Mouse (Mus musculus) left cerebral cortex, postnatal 14 days (tissue): ENCODE measurements around the gene Olfr221. TPM values are rescaled to one million over a fixed set of nuclear protein-coding genes. Genes with fewer than 3 reads are reported as not detected.
"Not testable (repeated sequence)": the region's sequence is repeated elsewhere in the genome, so short reads cannot be mapped to it uniquely, and the experiment has no call there.

ENCODE experiments used
- DNase-seq, 2 experiments: peaks; one replicate each; pipeline ENCODE4 v3.0.0; 2021 to 2022; ENCODE audit warnings: low spot score in 2 of 2, mixed read lengths in 1 of 2
- intact Hi-C: fragments of 180-260 bp; cut with DNase I; formaldehyde crosslinking; loops from one replicate; pipeline ENCODE4 v1.15.1; 2025
- long read RNA-seq, 2 experiments: library from polyadenylated mRNA; stranded (forward); transcript quantifications; one replicate each; pipeline ENCODE4 v2.0.0; 2021
- total RNA-seq, 2 experiments: library from RNA; stranded (reverse); gene quantifications; 2 replicates each; pipeline ENCODE4 v1.2.3; 2021

The Olfr221 gene
- not detected for total RNA-seq
- long read RNA-seq, experiment 1 = 0 reads
- long read RNA-seq, experiment 2 = 0 reads

DNA sequence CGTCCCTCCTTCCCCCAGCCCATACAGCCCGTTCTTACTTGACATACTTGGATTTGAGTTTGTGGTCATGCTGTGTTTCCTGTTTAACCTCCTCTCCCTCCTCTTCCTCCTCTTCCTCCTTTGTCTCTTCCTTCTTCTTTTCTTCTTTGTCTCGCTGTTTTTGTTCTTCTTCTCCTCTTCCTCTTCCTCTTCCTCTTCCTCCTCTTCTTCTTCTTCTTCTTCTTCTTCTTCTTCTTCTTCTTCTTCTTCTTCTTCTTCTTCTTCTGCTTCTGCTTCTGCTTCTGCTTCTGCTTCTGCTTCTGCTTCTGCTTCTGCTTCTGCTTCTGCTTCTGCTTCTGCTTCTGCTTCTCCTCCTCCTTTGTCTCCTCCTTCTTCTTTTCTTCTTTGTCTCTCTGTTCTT lies at the start of gene Olfr221:
Gene Olfr221, minus strand, starts transcription at position 101 of the 400 bp plus-strand sequence.
- intact Hi-C loops = not testable (repeated sequence)

DNA sequence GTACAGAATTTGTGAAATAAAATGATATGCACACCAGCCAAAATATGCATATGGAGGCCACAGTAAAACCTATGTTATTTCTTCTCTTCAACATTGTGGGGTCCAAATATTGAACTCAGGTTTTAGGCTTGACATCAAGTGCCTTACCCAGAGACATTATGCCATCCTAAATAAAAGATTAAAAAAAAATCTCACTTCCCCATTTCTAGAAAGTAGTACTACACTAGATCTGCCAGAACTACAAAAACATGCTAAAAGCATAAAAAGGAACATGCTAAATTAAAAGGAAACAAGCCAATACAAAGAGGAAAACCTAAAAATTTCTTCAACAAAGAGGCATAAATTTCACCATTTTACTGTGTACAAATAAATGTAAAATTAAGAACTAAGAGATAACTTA lies 40.8 kb upstream of the Olfr221 start:
- intact Hi-C loops = no loop called here
- no peak for DNase-seq

More for the DNA sequence above, at the start of gene Olfr221:
- not testable (repeated sequence) for DNase-seq

DNA sequence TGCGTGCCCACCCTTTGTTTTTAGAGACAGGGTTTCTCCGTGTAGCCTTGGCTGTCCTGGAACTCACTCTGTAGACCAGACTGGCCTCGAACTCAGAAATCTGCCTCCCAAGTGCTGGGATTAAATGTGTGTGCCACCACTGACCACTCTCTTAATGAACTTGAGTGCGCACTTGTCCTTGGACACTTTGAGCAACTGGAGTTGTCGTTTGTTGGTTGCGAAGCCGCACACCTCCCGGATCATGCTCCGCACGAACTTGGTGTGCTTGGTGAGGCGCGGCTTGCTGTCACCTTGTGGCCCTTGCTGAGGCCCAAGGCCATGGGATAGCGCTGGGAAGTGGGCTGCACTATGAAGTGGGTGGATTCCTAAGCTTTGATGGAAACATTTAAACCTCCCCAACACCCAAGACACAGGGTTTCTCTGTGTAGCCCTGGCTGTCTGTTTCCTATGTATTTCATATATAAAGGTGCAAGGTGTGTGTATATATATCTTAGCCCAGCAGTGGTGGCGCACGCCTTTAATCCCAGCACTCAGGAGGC lies 29.4 kb upstream of the Olfr221 start:
- intact Hi-C loops = no loop called here
- no peak for DNase-seq

DNA sequence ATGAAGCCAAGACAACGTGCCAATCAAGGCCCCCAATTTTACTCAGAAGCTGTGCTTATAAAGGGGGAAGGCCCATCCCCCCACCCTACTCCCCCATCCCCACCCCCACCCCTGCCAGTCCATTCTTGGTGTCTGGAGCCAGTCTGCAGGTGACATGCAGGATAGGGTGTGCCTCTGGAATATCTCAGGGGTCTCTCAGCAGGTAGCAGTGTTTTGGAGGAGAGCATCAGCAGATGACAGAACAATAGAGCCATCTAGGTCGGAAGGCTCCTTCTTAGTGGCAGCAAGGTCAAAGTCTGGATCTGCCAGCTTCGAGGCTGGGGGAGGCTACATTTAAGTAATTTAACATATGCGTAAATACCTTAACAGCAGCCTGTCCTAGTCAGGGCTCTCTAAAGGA lies 23.9 kb upstream of the Olfr221 start:
- no peak for DNase-seq
- intact Hi-C loops = no loop called here

DNA sequence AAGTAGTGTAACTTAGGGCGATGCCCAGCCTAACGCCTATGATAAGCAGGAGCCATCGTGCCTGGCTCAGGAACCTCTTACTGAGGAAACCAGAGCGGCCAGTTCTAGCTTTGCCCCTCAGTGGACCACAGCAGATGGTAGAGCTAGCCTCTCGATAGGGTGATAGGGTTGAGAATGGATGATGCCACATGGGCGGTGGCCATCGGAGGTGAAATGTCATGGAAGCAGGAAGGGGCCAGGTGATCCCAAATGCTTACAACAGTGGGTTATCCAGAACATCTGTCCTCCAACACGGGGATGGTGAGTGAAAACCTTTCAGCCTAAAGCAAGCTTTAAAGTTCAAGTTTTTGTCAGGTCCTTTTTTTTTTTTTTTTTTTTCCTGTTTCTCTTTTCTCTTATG lies 19.5 kb upstream of the Olfr221 start:
- no peak for DNase-seq
- intact Hi-C loops = no loop called here

DNA sequence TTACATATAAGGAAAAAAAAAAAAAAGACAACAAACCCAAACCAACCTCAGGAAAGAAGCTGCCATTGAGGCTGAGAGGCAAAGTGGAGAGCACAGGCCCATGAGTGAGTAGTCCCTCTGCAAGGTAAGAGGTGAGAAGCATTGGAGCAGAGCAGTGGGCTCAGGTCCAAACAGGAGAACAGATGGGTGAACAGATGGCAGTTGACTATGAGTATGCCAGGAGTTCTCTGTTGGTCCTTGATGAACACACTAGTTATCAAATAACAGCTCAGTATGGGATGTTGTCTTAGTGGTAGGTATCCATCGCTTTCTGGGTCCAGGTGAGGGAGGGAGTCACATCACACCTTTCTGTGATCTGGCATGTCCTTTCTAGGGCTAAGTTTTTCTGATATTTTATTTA lies 18.5 kb upstream of the Olfr221 start:
- intact Hi-C loops = no loop called here
- DNase-seq = no peak

DNA sequence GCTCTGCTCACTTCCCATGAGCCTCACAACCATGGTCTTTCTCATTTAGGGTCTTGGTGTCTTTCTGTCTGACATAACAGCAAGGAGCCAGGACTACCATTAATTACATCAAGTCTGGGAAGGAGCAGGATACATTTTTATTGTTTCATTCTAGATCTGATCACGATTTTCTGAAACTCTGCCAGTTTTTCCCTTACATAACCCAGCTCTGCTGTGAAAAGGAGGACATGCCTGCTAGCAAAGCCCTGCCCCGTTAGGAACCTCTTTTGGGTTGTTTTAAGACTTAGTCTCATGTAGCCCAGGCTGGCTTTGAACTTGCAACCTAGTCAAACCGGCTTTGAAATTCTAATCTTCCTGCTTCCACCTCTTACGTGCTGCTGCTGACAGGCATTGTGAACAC lies 17.7 kb upstream of the Olfr221 start:
- no peak for DNase-seq
- intact Hi-C loops = no loop called here

DNA sequence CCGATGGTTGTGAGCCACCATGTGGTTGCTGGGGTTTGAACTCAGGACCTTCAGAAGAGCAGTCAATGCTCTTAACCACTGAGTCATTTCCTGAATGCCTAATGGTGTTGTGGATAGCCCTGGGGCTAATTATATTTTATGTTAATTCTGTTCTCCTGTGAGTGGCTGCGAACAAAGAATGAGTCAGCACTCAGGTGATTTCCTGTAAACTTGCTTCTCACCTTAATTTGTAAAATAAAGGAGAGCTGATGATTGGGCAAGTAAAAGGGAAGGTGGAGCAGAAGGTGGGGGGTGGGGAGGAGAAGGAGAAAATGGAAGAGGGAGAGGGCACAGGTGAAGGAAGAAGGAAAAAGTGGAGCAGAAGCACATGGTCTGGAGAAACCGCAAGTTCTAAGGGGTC lies 10.5 kb upstream of the Olfr221 start:
- DNase-seq, intact Hi-C loops: not testable (repeated sequence)

DNA sequence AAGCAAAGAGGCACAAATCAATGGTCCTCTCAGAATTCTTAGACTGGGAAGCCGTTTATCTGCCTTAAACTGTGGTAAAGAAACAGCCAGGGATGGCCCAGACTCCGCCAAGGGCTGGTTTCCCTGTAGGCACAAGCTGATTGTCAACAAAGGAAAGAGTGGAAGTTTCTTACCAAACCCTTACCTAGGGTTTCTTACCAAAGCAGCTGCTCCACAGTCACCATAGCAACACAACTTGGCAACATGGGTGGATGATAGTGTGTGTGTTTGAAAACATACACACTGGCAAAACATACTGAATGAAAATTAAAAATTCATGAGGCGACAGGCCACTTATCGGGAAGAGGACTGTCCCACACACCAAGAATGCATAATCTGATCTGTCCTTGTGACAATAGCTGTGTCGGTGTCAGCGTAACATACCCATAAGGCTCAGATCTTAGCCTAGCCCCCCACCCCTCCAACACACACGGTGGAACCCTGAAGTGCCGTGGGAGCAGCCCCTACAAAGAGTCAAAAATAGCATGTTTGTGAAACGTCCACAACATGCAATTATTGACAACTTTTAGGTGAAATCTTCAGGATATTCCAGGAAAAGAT lies 3.8 kb upstream of the Olfr221 start:
- intact Hi-C loops = no loop called here
- peak in 1 of 2 experiments; percentile 39 for DNase-seq

DNA sequence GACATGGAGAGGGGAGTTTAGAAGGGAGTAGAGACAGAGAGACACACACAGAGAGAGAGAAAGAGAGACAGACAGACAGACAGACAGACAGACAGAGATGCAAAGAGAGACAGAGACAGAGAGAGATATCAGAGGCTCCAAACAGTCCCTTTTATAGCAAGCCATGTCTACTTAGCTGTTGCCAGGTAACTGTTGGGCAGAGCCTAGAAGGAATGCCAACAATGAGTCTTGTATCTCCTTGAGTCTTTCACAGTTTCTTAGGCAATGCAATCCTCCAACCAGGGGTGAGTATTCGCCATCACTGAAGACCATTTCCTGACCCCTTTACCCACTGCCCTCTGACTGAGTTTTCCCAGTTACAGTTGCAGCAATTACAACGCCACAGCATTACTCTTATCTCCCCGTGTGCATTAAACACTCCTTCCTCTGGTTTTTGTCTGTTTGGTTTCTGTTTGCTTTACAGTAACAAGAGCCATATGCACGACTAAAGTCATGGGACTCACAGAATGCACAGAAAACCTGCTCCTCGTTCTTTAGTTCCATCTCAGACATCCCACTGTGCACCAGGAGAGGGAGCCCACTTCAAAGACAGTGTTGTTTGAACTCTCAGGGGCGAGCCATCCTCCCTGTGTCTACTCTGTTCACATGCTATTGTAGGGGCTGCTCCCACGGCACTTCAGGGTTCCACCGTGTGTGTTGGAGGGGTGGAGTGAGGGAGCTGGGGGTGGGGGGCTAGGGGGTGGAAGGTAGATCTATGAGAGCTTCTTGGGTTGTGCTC lies 2.8 kb upstream of the Olfr221 start:
- peak in 1 of 2 experiments; percentile 56 for DNase-seq

DNA sequence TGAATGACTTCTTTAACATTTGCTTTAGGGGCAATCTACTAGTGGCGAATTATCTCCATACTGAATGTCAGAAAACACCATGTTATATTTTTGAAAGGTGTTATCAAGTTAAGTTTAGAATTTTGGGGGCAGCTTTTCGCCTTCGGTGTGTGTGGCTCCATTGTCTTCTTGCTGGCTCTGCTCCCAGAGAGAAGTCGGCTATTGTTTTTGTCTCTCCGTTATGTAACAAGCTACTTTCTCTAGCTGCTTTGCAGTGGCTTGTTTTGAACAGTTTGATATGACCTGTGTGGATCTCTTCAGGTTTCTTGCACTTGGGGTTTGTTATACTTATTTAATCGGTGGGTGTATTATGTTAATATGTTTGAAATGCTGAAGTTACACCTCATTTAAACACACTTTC lies 1.2 kb upstream of the Olfr221 start:
- no peak for DNase-seq
- intact Hi-C loops = no loop called here

More for the DNA sequence above, 2.8 kb upstream of the Olfr221 start:
- intact Hi-C loops = no loop called here

DNA sequence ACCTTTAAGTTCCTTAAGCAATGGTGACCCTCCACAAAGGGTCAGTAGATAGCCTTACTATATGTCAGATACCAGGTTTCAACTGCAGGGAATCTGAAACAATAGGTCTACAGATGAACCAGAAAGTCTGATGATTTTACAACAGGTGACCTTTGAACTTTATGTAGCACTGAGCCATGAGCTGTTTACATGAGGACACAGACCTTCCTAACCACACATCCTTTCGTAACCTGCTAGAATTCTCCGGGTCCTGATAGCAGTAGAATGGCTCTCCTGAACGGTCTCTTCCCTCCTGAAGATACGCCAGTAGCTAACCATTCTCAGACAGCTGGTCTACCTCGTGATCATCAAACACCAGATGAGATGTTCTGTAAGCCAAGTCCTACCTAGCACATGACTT lies 2.9 kb downstream of the Olfr221 start:
- intact Hi-C loops = no loop called here
- no peak for DNase-seq

DNA sequence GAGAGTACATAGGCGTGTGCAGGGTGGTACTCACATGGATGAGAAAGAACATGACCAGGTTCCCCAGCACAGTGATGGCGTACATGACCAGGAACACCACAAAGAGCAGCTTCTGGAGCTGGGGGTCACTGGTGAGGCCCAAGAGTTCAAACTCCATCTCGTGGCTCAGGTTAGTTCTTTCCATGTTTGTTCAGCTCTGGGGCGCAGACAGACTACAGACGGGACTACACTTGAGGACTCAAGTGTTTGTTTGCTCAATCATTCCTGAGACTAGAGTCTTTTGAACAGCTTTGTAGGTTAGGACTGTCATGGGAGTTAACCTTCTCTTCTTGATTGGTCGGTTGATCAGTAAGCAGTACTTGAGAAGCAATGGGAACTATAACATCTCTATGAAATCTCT lies 6.3 kb downstream of the Olfr221 start:
- intact Hi-C loops = no loop called here
- no peak for DNase-seq

DNA sequence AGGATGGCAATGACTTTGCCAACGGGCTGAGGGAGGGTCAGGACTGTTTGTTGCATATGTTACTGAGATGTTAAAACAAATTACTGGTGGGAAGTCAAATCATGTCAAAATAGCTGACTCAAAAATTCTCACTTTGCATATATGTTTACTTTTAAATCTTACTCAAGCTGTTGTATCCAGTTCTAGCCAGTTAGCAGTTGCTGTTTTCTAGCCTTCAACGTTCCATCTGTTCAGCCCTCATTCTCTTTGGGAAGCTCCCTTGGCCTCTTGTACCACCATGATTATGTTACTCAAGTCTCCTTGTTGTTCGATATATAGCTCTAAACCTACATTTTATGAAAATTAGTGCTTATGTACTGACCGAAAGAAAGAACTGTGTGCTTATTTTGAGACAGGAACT lies 15.9 kb downstream of the Olfr221 start:
- intact Hi-C loops = no loop called here
- no peak for DNase-seq

DNA sequence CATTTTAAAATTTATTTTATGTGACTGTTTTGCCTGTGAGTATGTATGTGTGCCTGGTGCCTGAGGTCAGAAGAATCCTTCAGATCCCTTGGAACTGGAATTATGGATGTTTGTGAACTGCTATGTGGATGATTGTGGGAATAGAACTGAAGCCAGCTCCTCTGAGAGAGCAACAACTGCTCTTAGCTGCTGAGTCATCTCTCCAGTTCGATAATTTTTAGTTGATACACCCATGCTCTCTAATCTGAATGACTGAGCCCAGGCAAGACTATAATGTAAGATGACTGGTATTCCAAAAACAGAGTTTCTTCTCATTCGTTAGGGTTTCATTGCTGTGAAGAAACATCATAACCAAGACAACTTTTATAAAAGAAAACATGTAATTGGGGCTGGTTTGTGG lies 18.1 kb downstream of the Olfr221 start:
- intact Hi-C loops = loop anchor here (5.0 kb wide), 2 partner anchors 78 to 122 kb away; partner anchors contain the start of gene Hnrnpc
- no peak for DNase-seq

DNA sequence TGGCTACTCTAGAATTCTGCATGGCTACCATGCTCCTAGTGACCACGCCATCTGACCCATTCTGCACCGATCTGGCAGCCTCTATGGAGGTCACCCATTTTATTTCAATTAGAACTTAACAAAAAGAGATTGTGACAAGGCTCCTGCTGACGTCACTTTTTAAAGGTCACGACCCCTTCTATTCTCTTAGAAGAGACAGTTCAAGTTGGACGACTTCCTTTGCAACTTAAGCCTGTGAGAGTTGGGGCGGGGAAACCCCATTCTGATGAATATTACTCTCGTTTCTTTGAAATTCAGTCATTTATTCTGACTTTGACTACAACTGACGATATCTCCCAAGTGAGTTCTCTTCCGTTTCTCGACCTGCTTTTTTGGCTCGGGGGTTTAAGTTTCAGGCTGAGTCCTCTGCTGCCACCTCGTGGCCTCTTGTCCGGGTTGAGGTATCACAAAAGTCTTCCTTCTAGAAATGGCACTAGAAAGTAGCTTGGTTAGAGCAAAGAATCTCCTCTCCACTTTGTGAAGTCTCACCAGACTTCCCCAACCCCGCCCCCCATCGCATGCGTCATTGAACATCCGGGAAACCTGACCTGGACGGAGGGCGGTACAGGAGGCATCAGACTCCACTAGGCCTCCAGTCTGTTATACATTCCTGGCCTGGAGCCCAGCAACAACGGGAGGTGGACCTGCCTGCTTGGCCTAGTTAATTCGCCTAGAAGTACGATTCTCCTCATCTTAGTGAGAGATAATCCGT lies 19.4 kb downstream of the Olfr221 start:
- intact Hi-C loops = loop anchor here (5.0 kb wide), 2 partner anchors 79 to 121 kb away; partner anchors contain the start of gene Hnrnpc

DNA sequence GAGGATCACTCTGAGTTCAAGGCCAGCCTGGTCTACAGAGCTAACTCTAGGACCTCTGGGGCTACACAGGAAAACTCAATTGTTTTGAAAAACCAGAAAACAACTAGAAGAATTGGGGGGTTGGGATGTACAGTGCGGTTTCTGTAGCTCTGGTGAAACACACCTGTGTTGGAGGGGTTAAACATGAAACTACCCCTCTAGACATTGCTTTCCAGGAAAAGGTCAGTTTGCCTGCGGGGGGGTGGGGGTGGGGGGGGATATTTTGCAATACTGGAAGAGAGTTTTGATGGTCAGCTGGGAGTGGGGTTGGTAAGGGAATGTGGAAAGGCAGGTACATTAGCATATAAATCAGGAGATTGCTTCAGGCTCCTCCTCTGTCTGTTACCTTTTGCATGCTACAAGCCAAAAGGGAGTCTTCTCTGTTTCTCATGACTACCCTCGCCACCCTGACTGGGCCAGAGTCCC lies 20.0 kb downstream of the Olfr221 start:
- intact Hi-C loops = loop anchor here (5.0 kb wide), 2 partner anchors 80 to 120 kb away; partner anchors contain the start of gene Hnrnpc
- no peak for DNase-seq

More for the DNA sequence above, 19.4 kb downstream of the Olfr221 start:
- peak; percentile 88 to 90 for DNase-seq

DNA sequence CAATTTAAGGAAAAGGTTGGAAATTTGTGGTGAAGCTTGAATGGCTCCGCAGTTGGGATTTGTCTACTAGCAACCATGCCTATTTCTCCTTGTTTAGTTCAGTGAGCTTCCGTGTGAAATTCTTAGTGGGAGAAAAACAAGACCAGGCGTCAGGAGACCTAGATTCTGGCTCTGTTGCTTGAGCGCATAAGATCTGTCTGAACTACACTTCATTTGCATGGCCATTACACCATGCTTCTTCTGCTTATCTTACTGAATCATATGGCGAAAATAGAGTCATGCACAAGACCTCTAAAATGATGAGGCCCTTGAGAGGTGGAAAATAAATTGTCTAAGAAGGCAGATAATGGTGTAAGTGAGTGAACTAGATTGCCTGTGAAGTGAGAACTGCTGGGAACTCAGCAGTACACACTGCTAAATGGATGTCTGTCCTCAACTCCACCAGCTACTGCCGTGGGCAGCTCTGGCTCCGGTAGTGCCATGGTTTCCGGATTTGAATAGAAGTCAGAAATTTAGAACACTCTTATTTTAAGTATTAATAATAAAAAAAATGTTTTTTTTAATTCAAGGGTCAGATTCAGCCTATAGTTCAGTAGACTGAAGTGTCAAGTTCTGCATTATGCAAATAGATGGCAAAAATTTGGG lies 20.6 kb downstream of the Olfr221 start:
- intact Hi-C loops = loop anchor here (5.0 kb wide), 2 partner anchors 81 to 119 kb away; partner anchors contain the start of gene Hnrnpc
- DNase-seq = no peak

DNA sequence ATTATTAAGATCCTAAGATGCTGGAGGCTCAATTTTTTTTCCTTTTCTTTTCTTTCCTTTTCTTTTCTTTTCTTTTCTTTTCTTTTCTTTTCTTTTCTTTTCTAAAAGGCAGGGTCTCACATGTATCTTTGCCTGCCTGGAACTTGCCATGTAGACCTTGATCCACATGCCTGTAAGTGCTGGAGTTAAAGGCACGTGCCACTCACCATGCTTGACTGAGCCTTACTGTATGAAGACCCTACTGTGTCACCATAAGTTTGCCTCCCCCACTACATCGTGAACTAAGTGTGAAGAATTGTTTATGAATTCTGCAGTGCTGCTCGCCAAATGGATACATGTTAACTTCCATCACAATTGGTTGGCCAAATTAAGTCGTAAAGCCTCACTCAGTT lies 21.1 kb downstream of the Olfr221 start:
- intact Hi-C loops = loop anchor here (5.0 kb wide), 2 partner anchors 81 to 119 kb away; partner anchors contain the start of gene Hnrnpc
- DNase-seq = no peak
